Mouse (Mus musculus): ENCODE measurements around the gene Ctnna2.
A peak's percentile ranks its signal among the peaks of the same experiment; 100 is the strongest.

Ctnna2 gene

GRCm38 (mm10) chr6:77979241-77979961, at the start of gene Ctnna2:
Ctnna2 (minus strand) TSS chr6:77979699.
- peak; percentile 12 for DNase-seq

- no peak for DNase-seq
Observed at GRCm38 (mm10) chr6:77980137-77981052, 896 bp upstream of the Ctnna2 start.

GRCm38 (mm10) chr6:77978476-77979240, 841 bp downstream of the Ctnna2 start:
- no peak for DNase-seq

GRCm38 (mm10) chr6:77970545-77971242, 8.8 kb downstream of the Ctnna2 start:
- no peak for DNase-seq

GRCm38 (mm10) chr6:77969774-77970173, 9.7 kb downstream of the Ctnna2 start:
- DNase-seq, result no peak

GRCm38 (mm10) chr6:77962011-77962410, 17.5 kb downstream of the Ctnna2 start:
- no peak for DNase-seq

- no peak for DNase-seq
Observed at GRCm38 (mm10) chr6:77951276-77951675, 28.2 kb downstream of the Ctnna2 start.

- DNase-seq, result no peak
Observed at GRCm38 (mm10) chr6:77950690-77951089, 28.8 kb downstream of the Ctnna2 start.

- no peak for DNase-seq
Observed at GRCm38 (mm10) chr6:77929375-77929774, 50.1 kb downstream of the Ctnna2 start.

GRCm38 (mm10) chr6:77873150-77873549, 106.3 kb downstream of the Ctnna2 start:
- DNase-seq, result no peak

GRCm38 (mm10) chr6:77869313-77869712, 110.2 kb downstream of the Ctnna2 start:
- DNase-seq, result no peak

- no peak for DNase-seq
Observed at GRCm38 (mm10) chr6:77868119-77868518, 111.4 kb downstream of the Ctnna2 start.

GRCm38 (mm10) chr6:77863379-77863778, 116.1 kb downstream of the Ctnna2 start:
- no peak for DNase-seq

GRCm38 (mm10) chr6:77862781-77863180, 116.7 kb downstream of the Ctnna2 start:
- no peak for DNase-seq

GRCm38 (mm10) chr6:77849438-77849837, 130.1 kb downstream of the Ctnna2 start:
- DNase-seq, result no peak

GRCm38 (mm10) chr6:77848796-77849195, 130.7 kb downstream of the Ctnna2 start:
- no peak for DNase-seq

GRCm38 (mm10) chr6:77847651-77848050, 131.8 kb downstream of the Ctnna2 start:
- DNase-seq, result no peak

GRCm38 (mm10) chr6:77839076-77839475, 140.4 kb downstream of the Ctnna2 start:
- DNase-seq, result no peak

GRCm38 (mm10) chr6:77838653-77839052, 140.8 kb downstream of the Ctnna2 start:
- no peak for DNase-seq

- no peak for DNase-seq
Observed at GRCm38 (mm10) chr6:77837543-77837942, 142.0 kb downstream of the Ctnna2 start.

- DNase-seq, result no peak
Observed at GRCm38 (mm10) chr6:77834680-77835079, 144.8 kb downstream of the Ctnna2 start.

GRCm38 (mm10) chr6:77827526-77827925, 152.0 kb downstream of the Ctnna2 start:
- no peak for DNase-seq

GRCm38 (mm10) chr6:77817116-77817515, 162.4 kb downstream of the Ctnna2 start:
- no peak for DNase-seq

All from thymus, postnatal 14 days (tissue).